Mouse (Mus musculus) adrenal gland, postnatal 4 days (tissue): Measurements from ENCODE around the gene Akap2. TPM values are rescaled to one million over a fixed set of nuclear protein-coding genes. Genes with fewer than 3 reads are reported as not detected.

ENCODE experiments used
- DNase-seq, 2 experiments: peaks; one replicate each; pipeline ENCODE4 v3.0.0; 2021 to 2022; ENCODE audit warnings: low spot score in 2 of 2, mixed read lengths in 2 of 2
- total RNA-seq, 2 experiments: library from RNA; stranded (reverse); gene quantifications; 2 replicates each; pipeline ENCODE4 v1.2.3; 2021

Akap2 gene
- total RNA-seq, 2 experiments from 2014 or later = 106 to 114 TPM

DNA sequence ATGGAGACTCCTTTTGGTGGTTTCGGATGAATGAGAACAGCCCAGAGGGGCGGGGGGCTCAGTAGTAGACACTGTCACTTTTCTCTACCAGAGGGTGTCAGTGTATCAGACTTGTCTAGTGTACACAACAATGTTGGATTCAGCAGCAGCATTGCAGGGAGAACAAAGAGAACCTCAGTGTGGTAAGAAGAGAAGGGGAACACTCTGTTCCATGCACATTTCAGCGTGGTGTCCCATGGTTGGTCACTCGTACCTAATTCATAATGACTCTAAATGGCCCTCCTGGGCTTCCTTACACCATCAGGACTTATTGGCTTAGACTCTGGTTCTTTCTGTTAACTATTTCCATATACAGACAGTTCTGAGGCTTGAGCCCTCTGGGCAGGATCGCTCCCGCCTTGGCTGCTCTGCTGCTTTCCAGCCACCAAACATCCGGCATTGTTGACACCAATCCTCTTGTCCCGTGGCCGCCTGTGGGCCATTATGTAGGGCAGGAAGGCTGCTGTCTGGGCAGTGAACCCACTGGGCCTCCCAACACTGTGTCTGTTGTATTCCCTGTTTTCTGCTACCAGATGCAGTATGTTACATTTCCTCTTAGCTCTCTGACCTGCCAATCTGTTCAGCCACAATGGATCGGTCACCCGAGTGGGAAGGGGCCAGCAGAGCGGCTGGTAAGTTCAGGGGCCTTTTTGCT, 19.4 kb upstream of the Akap2 start:
- no peak for DNase-seq

DNA sequence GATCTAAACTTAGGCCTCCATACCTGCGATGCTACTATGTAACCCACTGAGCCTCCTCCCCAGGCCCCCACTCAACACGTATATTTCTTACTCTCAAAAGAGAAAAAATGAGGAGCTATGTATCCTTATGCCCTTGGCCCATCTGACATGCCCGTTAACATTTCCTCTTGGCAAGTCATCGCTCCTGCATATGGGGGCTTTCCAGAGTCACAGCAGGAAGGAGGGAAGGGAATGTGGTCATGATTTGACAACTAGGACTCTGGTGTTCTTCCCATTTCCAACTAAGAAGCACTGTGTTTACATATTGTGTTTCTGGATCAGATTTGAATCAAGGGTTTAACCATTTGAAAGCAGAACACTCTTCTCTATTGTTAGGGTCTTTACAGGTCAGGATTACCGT, 15.9 kb upstream of the Akap2 start:
- DNase-seq = no peak

DNA sequence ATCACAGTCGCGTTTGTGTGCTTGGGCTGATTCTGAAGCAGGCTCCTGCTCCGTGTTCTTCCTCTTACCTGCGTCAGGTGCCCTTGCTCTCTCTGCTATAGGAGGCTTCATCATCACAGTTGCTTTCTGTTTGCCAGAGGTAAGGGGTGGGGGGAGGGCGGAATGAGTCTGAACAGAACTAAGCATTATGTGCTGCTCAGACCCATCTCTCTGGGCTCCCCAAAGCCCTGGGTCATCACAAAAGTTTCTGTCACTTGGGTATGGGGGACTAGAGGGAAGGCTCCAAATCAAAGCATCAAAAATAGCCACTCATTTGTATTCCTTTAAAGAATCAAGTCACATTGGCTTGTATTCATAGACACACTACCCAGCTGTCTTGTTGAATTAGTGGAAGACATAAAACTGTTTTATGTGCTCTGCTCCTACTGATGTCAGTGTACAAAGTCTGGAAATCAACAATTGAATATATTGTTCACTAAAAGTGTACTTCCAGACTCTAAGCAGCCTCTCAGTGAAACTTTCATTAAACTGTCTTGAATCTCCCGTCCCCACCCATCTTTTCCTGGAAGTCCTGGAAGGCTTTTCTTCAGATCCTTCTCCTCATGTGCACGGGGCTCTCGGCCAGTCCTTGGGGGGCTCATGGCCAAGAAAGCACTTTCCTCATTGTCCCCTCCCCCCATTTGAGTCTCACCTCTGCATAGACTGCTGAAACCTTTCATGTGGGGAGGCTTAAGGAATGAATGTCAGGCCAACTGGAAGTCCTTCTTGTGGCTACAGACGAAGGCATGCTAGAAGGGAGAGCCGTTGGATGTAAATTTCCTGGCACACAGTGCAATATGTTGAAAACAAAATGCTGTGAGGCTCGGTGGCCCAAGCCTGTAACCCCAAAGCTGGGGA, 13.6 kb upstream of the Akap2 start:
- no peak for DNase-seq

DNA sequence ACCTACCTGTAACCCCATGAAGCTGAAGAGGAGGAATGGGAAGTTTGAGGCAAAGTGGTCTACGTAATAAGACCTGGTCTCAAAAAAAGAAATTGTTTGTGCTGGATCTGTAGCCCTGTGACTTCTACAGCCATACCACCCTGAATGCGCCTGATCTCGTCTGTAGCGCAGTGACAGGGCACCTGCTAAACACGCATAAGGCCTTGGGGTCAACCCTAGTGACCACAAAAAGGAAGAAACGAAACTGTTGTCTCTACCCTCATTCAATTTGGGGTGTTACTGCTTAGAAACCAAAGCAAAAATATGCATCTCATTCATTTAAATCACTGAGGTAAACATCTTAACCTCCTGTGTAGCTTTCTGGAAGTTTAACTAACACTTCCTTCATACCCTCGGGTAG, 12.9 kb upstream of the Akap2 start:
- DNase-seq = no peak

DNA sequence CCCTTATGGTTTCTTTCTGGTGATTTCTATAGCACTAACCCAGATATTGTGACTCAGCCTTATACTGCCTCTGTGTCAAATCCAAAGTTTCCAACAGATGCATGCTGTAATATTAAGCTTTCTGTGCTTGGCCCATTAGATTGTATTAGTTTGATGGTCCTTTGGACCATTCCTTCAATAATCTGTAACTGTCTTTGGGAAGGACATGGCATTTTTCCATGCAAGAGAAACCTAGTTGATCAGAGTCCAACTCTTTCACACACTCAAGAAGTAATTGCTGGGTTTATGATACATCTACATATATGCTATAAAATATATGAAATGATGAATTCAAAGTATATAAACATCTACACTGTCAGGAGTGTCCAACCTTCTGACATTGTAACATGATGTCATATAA, 1.6 kb upstream of the Akap2 start:
- DNase-seq = no peak

DNA sequence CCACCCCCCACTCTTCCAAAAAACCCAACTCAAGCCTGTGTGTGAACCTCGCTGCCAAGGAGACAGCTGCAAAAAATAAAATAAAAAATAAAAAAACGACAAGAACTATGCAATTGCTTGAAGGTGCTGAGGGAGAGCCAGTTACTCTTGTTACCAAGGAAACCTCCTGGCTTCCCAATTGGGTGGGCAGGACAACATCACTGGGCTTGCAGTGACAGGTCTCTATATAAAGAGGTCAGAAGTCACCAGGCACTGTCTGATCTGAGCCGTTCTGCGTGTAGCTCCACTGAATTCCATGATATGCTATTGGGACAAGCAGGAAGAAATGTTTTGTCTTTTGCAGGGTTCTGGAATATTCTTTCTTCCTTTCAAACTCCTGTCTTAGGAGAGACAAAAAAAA, 722 bp upstream of the Akap2 start:
- no peak for DNase-seq

DNA sequence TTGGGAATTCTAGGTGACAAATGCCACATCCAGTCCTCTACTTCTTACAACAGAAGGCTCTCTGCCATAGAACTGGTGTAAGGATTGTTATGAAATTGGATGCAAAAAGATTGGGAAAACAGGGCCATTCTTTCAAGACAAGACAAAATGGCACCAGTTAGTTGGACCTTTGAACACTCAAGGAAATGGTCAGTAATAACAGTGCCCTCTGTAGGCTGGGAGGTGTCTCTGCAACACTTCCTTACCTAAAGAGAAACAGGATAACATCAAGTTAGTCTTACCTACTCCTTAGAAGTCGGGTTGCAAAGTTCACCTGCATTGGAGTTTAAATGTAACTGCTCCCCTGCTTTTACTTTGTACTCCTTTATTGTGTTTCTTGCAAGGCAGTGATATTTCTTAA, 1.9 kb downstream of the Akap2 start:
- DNase-seq = no peak

DNA sequence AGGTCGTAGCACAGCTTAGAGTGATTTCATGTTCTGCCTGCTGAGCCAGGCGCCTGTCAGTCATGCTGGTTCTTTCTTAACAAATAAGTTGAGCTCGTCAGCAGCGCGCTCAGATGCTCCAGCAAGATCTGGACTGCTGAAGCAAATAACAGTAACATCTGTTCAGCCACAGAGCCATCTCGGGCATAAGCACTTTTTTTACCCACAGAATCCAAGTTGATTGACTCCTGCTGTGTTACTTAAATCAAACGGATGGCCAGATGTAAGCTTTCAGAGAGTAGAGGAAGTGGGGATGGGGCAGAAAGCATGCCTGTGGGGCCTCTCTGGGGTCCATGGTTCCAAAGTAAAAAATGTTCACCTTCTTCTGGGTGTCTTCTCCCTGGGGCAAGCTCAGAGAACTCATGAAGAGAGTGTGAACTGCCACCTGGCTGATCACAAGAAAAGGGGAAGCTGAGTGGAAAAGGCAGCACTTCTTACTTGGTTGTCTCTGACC, 3.5 kb downstream of the Akap2 start:
- DNase-seq = no peak

DNA sequence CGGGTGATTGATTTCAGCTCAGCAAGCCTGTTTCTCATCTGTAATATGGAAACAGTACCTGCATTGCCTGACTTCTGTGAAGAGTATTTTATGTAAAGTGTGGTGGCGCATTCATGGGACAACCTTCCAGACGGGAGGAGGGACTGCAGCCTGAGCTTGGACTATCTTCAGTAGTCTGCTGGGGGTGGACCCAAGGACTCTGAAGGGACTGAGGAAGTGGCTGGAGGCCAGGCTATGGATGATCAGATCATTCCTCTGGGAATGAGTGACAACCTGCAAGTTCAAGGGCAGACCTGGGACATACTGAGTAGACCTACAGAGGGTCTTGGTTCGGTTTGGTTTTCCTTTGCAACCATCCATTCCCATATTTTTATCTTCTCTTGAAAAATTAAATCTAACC, 4.8 kb downstream of the Akap2 start:
- DNase-seq = no peak

DNA sequence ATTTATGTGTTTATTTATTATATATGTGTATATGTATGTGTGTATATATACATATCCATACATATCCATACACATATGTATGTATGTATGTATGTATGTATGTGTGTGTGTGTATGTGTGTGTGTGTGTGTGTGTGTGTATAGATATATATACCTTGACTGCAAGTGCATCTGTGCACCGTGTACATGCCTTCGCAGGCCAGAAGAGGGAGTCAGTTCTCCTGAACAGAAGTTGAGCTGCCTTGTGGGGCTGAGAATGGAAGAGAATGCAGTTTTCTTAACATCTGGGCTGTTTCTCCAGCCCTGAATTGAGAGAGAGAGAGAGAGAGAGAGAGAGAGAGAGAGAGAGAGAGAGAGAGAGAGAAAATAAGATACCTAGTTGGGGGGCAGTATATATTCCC, 6.2 kb downstream of the Akap2 start:
- no peak for DNase-seq

DNA sequence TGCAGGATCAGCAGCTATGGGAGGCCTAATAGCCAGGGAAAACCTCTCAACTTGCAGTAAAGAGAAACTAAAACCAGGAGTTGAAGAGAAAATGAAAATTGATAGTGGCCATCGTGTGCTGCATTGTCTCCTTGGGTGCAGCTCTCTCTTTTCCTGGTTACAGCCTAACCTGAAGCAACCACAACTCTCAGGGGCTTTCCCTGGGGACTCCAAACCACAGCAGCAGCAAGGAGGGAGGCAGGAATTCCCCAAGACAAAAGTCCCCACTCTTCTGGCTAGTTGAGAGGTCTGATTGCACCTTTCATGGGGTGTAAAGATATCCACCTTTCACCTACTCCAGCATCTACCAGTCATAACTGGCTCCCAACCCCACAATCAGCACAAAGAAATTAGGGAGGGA, 8.1 kb downstream of the Akap2 start:
- DNase-seq = no peak

DNA sequence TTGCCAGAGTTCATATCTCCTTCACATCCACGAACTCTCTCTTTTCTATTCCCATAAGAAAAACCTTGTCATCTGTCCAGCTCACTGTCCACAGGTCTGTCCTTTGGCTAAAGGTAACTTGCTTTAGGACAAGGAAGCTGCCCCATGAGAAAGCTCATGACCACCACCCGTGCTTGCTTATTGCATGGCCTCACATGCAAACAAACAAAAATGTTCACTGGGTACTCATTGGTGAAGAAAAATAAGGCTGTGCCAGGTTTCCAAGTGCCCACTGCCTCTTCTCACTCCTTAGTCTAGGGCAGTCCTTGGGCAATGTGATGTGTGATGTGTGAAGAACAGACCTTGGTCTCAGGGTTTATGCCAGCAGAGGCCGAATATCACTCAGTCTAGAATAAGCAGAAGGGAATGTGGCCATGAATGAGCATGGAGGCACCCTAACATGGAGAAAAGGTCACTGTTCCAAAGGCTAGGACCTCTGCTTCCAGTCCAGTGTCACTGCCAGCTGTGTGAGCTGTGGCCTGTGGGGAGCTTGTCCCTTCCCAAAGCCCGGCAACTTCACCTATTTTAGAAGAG, 11.2 kb downstream of the Akap2 start:
- DNase-seq = no peak

DNA sequence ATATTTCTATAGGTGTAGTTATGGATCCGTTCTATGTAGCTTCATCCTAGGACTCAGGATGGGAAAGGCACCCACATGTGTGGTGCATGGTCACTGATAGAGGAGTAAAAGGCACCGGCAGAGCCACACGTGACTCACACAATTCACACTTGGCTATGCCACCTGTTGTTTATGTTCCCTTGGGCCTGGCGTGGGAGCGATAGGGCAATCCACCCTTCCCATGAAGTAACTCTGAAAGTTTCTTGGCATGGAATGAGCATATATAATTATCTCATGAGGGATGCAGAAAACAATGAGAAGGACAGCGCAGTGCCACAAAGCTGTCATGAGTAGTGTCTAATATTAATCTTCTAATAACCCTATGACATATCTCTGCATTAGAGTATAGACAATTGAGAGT, 12.6 kb downstream of the Akap2 start:
- no peak for DNase-seq

DNA sequence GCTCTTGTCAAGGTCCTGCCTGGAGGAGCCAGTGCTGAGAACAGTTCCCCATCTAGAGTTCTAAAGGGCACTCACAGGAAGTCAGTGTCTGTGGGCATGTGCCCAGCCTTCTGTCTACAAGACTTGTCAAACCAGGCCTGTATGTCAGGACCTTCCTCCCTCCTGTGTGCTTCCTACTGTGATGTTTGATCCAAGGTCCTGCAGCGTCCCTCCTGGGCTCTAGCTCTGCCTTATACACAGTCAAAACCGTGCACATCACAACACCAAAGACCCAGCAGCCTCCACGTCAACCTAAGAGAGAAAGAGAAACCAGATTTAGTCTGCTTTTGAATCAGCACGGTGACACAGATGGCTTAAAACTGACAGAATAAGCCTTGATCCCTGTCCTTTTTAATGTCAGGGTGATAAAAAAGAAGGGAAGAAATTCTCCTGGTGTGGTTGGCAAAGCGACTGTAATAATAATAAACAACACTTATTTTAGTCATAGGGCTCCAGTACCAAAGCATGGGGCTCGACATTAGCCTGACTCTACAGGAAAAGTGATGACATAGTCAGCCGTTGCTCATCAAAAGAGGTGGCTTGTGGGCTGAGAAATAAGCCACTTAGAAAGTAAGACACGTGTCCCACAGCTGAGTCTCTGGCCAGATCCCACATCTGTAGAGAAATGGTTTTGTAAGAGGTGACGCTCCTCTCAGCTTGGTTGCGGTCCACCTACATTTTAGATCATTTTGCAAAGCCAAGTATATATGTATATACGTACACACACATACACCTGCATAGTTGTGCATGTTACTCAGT, 13.5 kb downstream of the Akap2 start:
- DNase-seq = no peak

DNA sequence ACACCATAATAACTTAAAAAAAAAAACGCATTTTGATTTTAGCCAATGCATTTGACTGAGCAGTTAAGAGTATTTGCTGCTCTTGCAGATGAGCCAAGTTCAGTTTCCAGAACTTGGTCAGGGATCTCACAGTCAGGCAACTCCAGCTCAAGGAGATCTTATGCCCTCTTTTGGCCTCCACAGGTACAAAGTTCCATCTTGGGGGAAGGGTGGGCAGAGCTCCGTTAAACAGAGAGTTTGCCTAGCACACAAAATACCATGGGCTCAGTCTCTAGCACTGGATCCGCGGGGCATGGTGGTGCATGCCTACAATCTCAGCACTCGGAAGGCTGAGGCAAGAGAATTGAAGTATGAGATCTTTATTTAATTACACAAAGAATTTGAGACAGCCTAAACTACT, 14.9 kb downstream of the Akap2 start:
- no peak for DNase-seq

DNA sequence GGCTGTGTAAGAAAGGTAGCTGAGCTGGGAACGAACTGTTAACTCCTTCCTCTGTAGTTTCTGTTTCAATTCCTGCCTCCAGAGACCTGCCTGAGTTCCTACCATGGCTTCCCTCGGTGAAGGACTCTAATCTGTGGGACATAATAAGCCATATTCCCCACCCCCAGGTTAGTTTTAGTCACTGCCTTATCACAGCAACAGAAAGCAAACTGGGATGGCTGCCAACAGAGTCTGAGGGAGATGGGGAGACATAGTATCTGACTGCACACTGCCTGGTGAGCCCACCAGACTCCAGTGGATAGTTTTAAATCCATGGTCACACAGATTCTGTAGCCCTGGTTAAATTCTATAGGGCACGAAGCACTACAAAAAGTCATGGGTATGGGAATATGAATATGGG, 16.0 kb downstream of the Akap2 start:
- no peak for DNase-seq

DNA sequence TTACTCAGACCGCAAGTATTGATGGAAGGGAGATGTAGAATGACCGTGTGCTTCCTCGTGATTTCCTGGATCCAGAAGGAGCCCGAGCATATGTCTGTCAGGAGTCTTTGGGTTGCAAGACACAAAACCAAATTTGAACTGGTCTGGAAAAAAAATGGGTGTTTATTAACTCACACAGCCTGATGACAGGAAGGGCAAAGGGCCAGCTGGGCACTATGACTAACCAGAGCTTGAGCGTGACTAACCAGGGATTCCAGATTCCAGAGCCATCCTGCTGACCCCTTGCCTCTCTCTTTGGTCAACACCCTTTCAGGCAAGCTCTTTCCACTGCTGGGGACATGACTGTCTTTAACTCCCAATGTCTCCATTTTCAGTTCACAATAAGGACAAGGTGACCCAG, 18.0 kb downstream of the Akap2 start:
- no peak for DNase-seq

DNA sequence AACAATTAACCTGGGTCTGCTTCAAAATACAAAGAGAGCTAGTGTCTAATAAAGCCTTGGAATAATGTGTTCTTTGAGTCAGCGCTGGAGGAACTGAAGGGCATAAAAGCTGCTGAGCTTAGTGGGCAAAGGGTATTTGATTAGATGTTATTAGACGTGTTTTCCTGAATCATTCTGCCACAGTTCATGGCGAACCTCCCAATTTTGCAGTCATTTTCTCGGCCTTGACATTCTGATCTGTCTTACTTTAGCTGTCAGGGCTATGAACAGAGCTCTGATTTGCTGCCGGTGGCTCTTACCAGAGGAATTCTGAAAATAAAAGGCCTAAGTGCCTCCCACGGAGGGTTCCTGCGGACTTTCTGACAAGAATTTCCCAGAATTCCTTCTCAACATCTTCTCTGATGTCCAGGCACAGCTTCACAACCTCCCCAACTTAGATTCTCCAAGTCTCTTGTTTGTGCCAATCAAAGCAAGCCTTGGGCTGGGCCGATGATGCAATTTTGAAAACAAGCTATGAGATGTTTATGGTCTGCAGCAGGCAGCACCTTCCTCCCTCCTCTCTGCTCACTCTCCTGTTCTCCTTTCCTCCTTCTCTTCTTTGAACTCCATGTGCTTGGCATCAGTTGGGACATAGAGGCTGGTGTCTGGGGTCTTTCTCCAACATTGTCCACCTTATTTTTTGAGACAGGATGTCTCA, 21.5 kb downstream of the Akap2 start:
- DNase-seq = no peak

DNA sequence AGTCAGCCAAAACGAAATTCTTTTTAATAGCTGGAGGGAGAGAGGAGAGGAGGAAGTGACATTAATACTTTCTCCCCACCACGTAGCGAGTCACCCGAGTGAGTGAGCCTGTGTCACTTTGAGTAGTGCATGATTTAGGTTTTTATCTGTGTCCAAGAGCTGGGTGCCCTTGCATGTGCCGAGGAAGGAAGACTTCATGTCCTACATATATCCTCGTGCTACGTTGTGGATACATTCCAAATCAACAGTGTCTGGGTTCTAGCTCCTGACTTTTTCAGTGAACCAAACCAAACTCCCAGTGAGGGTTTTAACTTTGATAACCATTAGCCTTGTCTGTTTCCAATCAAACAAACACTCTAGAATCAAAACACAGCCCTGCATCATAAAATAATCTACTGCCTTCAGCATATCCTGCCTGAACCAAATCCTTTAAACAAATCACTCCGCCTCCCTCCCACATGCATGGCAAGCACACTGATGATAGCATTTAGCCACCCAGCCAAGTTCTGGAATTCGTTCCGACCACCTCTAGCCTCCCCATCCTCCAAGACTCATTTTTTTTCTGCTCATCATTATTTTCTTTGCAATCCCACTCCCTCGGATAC, 26.0 kb downstream of the Akap2 start:
- no peak for DNase-seq

DNA sequence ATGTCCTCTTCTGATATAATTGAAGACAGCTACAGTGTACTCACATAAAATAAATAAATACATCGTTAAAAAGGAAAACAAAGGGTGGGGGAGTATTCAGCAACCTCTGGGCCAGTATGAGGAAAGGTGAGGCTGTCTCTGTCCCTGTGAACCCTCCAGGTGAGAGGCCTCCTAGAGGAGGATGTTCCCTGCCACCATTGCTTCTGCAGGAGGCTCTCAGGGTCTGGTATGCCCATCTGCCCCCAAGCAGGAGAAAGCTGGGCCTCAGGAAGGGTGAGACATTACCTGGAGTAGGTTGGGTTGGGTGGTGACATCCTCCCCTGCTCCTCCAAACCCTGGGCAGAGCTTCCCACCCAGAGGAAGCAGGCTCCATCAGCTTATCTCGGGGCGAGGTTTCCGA, 33.2 kb downstream of the Akap2 start:
- no peak for DNase-seq
